Mouse (Mus musculus): ENCODE data around the gene Edn2.

DNA sequence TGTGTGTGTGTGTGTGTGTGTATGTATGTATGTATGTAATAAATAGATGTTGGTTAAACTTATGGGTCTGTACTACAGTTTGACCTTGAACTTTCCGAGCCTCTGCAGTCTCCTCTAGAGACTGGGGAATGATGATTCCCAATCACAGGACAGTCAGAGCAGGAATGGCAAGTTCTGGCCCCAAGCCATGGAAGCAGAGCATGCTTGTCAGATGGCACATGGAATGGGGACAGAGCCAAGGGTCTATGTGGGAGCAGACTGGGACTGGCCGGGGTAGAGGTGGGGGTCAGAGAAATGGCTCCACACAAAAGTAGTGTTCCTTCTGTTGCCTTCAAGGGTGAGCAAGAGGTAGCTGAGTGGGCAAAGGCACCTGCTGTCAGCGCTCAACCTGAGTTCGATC is 7.3 kb downstream of the Edn2 start:
- no peak for TF ChIP-seq POLR2A (IDR thresholded peaks at IDR 0.05; ENCODE audit: extremely low read depth, insufficient read depth, low read length)
- no peak for TF ChIP-seq CTCF (IDR thresholded peaks at IDR 0.05; ENCODE audit: low read depth, low read length)

All from liver, adult 2 months (tissue).